Mouse (Mus musculus) urinary bladder, adult 18-20 months (tissue): Measurements from ENCODE around the gene Riox2.

Experiments
- DNase-seq, 2 experiments: peaks; one replicate each; pipeline ENCODE4 v3.0.0; 2022; ENCODE audit warnings: low spot score in 2 of 2, mixed read lengths in 2 of 2

Riox2 gene

GRCm38 (mm10) chr16:59517447-59518219 is 46.1 kb downstream of the Riox2 start:
- DNase-seq, result no peak

DNA sequence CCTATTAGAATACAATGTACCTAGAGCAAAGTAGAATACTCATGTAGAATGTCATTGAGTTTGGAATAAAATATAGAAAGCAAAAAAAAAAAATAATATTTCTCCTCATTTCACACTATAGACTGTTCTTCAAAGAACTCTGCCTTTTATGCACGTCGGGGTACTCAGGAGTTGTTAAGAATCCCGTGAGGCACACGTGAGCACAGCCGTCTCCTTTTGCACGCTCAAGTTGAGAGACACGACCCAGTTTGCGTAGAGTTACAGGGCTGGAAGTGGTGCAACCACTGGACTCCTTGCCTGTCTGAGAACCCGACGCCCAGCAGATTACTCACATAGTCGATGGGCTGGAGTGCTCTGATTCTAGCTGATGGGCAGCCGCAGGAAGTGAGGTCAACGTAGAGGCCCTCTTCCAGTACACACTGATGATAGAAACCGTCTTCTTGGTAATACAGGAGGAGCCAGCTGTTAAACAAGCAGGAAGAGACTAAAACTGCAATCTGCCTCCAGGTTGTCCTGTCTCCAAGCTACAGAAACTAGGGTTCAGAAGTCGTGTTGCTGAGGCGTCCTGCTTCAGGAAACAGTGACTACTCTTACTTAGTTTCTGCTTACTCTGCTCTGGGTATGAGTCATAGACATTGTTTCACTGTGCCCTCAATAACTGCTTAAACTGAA is 50.3 kb downstream of the Riox2 start:
- no peak for DNase-seq

DNA sequence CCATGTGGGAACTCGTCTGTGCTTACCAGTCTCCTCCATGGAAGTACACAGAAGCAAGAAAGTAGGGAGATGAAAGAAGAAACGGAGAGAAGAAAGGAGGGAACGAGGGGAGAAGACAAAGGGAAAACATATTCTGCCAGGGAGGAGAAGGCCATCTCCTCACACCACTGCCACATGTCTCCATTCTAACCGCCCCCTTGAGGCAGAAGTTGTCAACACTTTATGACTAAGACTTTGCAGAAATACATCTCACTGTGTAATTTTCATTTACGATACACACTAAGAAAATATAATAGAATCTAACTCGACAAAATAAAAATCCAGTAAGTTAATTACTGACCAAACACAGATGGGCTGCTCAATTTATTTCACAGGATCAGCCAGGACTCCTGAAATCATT is 55.4 kb downstream of the Riox2 start:
- DNase-seq, result no peak

DNA sequence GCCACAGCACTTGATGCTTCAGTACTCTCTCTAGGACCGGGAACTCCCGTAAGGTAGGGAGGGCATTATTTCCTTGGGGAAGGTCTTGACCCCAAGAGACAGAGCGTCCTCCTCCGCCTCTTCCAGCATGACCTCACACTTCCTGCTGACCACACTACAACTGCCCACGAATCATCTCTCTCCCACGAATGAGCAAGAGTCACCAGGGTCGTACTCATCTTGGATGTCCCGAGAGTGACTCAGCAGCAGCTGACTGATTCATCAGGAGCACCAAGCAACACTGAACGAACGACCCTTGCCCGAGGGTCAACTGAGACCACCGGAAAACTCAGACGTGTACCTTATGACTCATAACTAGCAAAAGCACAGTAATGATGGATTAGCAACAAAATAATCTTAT is 58.0 kb downstream of the Riox2 start:
- DNase-seq, result no peak

- DNase-seq, result no peak
Observed at GRCm38 (mm10) chr16:59531243-59531642, 59.7 kb downstream of the Riox2 start.

DNA sequence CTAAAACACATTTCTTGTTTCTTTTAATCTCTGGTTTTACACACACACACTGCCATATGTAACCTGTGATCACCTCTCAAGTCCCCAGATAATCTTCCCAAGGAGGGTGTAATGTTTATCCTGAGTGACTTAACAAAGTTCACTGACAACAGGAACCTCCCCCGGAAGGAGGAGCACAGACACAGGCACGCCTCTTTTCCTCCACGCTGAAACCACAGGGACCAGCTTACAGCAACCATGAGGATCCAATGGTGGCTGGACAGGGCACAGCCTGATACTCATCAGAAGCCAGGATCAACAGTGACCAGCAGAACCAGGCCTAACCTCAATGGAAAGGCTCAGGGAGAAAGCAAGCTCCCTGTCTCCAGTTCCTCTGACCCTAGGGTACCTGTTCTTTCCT is 61.0 kb downstream of the Riox2 start:
- no peak for DNase-seq

DNA sequence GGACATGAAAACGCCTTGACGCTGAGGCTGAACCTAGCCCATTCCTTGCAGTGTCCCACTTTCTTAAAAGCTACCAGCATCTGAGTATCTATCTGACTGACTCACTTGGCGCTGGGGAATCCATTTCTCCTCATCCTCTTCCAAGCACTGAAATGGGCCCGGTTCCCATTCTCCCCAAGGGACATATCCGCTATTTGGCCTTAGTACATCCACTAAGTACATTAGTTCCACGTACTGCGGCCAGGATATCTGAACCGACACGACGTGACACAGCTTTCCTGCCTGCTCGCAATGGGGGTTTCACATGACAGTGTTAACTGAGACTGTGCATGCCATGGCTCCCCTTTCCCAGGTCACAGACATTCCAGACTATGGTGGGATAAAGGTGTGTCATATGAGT is 62.8 kb downstream of the Riox2 start:
- DNase-seq, result no peak

DNA sequence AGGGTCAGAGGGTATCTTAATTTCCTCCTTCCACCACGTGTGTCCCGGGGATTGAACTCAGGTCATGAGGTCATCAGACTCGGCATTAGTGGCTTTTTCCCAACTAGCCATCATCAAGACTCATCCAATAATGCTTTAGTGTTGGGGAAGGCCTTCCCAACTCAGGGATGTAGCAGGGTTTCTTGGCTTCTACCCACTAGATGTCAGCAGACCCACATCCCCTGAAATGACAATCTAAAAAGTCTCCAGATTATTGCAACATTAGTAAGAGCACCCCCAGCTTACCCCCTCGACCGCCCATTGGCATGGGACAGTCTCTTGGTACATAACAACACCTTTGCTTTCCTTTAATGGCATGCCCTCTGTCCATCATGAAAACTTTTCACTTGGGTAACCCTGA is 64.1 kb downstream of the Riox2 start:
- DNase-seq, result no peak

- no peak for DNase-seq
Observed at GRCm38 (mm10) chr16:59540944-59541343, 69.4 kb downstream of the Riox2 start.

DNA sequence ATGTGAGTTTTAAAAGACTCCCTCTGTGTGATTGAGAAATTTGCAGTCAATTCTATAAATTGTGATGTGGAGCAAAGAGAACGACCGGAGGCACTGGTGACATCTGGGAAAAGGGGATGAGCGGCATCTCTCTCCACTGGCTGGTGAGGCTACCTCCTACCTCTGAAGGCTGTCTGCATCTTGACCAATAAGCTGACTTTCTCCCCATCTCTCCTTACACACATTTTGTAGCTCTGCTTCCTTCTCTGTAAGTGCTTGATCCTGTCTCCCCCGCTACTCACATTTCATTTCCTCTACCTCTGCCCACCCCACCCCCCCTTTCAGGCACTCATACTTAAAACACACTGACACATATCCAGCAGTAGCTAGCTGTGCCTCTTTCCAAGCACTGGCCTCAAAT is 69.8 kb downstream of the Riox2 start:
- DNase-seq, result no peak
